Mouse (Mus musculus) lung, postnatal 4 days (tissue): ENCODE data around the gene Srsf3.
"Not testable (repeated sequence)": the region's sequence is repeated elsewhere in the genome, so short reads cannot be mapped to it uniquely, and the experiment has no call there.

Experiments used
- DNase-seq, 2 experiments: peaks; one replicate each; pipeline ENCODE4 v3.0.0; 2021

The Srsf3 gene

DNA sequence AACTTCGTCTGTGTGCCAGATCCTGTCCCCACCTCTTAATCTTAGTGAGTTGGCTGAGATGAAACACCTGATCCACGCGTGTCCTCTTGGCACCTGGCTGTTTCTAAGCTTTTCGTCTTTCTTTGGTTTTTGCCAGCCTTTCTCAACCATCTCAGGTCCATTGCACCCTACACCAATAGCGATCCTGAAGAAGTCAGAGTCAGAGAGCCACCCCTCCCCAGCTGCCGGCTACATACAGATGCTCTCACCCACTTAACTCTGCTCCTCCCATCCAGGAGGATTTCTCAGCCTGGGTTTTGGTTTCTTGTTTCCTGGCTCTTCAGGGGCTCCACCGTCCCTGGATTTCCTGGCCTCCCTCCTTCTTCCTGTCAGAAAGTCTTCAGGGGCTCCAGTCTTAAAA lies 13.0 kb upstream of the Srsf3 start:
- no peak for DNase-seq

DNA sequence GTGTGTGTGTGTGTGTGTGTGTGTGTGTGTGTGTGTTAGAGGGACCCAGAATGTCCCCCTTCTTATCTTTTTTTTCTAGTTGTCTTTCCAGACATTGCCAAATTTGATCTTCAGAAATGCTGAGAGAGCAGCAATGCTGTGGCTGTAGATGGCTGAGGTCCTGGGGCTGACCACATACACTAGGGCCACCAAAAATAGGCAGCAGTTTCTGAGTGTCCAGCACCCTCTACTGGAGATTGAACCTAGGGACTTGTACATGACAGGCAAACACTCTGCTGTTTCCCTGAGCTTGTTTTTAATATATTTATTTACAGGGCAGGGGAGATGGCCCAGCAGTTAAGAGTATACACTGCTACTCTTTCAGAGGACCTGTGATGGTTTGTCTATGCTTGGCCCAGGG lies 12.0 kb upstream of the Srsf3 start:
- DNase-seq = no peak

DNA sequence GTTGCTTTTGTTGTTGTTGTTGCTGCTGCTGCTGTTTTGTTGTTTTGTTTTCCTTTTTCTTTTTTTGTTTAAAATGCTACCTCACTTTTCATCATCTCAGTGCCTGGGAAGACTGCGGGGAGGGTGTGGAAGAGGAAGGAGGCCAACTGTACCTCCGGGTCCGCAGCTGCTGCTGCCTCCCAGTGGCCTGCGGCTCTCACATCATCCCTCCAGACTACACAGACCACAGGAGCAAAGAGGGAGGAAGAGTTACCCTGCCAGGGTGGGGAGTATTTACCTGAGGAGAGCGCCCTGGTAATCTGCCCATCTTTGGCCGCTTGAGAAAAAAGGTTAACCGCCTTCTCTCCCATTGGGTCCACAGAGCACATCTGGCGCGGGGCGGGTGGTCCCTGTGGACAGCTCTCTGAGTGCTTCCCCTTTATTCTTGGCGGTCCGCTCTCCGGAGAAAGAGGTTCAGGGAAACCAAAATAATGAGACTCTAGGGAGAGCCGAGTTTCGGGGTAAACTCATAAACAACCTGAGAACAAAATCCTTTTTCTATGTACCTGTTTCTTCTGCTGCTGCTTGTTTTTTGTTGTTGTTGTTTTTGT lies 10.1 kb upstream of the Srsf3 start:
- peak; percentile 48 to 49 for DNase-seq

DNA sequence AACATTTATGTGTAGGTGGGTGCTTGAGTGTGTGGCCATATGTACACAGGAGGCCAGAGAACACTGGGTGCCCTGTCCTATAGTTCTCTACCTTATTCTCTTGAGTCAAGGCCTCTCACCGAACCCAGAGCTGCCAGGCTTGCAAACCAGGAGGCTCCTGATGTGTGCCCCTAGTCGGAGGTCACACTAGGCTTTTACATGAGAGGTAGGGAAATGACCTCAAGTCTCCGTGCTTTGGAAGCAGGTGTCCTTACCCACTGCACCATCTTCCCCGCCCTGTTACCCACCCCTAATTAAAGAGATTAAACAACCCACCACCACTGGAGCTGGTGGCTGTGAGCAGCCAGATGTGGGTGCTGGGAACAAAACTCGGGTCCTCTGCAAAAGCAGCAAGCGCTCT lies 9.1 kb upstream of the Srsf3 start:
- no peak for DNase-seq

DNA sequence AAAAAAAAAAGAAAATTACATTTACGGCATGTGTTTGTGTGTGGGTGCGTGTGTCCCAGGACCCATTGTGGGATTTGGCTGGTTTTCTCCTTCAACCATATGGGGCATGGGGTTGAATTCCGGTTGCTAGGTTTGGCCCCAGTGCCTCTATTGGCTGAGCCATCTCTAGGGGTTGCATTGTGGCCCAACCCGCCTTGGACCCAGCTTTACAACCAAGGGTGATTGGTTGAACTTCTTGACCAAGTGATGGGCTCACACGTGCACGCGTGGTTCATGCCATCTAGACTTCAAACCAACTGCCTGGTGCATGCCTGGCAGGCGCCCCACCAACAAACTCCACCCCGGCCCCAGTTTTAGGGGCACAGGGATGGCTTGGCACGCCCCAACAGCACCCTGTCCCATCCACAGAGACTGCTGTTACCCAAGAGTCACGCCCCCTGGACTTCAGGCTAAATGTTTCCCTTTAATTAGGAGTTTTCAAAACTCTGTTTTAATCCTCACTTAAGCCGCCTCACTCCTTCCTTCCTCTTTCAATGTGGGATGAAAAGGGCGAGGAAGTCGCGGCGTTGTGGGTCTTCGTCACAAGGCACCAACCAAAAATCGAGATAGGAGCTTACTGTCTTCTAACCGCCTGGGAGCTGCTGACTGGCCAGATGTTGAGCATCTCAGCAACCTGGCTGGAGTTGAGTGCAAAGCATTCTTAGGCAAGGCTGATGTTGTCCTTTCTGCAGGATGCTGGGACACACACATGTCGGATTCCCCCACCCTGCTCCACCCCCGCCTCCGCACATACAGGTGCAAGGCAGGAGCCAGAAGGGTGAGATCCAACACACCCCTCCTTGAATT lies 8.2 kb upstream of the Srsf3 start:
- peak in 1 of 2 experiments; percentile 20 for DNase-seq

DNA sequence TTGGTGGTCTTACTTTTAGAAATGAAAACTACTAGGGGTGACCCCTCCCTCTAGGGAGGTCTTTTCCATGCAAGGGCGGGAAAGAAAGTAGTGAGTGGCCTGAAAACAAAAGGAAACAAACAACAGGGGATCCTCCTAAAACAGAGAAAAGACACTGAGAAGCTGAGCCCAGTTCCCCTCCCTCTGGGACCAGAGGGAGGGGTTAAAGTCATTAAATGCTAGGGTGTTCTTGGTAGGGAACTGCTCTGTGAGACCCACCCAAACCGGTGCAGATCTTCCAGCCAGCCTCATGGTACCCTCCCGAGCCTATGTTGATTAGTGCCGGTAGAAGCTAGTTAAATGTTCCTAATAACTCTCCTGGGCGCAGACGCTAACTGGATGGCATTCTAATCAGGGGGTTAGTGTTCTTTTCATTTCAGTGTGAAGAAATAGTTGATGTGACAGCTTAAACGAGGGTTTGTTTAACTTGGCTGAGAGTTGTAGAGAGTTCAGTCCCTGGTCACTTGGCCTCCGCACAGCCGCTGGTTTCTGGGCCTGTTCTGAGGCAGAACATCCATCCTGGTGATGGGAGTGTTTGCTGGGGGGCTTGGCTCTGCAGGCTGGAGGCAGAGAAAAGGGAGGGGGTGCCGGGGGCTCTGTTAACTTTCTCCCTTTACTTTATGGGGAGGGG lies 7.4 kb upstream of the Srsf3 start:
- DNase-seq = peak in 1 of 2 experiments; percentile 48

DNA sequence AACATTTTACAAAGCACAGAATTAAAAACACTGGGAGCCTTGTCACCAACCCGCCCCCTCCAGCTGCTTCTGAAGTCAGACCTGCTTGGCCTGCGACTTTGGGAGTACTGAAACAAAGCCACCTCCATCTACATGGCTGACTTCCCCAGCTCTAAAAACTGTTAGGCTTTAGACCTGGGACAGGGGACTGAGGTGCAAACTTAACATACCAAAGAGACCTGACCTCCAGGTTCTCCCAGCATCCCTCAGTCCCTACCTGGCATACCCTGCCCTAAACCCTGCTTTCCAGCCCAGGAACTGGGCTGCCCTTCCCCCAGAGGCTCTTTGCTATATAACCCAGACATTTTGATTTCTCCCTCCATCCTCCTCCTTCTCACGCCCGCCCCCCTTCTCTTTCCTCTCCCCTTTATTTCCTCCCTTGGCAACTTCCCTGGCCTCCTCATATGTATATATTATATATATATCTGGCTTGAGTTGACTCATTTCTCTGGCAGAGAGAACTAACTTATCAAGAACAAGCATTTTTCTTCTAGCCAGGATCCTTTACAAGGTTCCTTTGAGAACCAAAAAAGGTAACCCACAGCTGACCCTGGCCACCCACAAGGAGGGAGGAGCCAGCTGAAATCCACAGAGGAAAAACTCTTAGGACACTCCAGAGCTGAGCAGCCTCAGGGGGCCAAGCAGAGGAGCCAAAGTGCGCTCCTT lies 5.6 kb upstream of the Srsf3 start:
- peak in 1 of 2 experiments; percentile 20 for DNase-seq

DNA sequence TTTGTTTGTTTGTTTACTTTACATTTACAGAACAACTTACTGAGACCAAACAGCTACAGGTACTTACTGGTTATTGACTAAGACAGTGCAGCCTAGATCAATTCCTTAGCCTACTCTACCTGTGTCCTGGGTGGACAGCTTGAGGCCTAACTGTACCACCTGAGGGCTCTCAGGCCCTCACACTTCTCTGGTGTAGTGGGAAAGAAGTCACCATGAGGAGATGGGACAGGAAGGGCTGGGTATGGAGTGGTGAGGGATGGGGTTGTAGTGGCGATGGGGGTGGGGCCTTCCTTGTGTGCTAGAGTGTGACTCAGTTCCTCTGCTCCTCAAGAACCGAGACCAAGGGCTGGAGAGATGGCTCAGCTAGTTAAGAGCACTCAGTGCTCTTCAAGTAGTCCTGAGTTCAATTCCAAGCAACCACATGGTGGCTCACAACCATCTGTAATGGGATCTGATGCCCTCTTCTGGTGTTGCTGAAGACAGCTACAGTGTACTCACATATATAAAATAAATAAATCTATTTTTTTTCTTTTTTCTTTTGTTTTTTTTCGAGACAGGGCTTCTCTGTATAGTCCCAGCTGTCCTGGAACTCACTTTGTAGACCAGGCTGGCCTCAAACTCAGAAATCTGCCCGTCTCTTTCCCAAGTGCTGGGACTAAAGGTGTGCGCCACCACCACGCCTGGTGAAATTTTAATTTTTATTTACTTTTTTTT lies 1.9 kb upstream of the Srsf3 start:
- DNase-seq = peak in 1 of 2 experiments; percentile 20

DNA sequence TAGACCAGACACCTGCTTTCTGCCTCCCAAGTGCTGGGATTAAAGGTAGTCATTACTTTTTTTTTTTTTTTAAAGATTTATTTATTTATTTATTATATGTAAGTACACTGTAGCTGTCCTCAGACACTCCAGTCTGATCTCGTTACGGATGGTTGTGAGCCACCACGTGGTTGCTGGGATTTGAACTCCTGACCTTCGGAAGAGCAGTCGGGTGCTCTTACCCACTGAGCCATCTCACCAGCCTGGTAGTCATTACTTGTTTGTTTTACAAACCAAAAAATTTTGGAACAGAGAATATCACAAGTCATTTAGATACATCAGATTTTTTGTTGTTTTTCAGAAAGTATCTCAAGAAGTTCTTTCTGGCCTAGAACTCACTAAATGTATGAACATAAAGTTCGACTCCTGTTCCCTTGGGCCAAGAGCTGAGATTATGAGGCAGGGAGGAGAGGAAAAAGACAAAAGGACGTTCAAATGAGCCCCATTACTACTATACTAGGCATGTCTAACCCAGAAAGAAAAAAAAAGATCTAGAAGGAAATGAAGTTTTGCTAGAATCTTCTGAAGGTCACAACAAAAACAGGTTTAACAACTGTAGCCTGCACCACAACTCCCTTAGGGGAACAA lies 1.2 kb upstream of the Srsf3 start:
- peak in 1 of 2 experiments; percentile 3 for DNase-seq

DNA sequence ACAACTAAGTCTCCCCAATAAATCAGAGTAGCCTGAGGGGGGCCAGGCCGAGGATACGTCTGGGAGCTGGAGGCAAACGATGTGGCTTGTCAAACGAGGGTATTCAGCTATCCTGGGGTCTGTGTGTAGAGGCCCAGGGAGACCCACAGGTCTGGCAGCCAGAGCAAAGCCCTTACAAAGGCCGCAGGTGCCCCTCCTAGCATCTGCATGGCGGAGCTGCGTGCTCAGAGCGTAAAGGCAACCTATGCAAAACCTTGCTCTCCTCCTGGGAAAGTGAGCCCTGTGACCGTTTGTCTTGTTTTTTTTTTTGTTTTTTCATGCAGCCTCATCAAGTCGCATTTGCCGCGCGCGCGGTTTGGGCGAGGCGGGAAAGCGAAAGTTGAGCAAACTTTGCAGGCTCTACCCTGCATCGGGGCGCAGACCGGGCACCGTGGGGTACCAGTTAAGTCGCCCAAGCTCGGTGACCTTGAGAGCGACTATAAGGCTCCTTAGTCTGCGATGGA lies 606 bp upstream of the Srsf3 start:
- no peak for DNase-seq

DNA sequence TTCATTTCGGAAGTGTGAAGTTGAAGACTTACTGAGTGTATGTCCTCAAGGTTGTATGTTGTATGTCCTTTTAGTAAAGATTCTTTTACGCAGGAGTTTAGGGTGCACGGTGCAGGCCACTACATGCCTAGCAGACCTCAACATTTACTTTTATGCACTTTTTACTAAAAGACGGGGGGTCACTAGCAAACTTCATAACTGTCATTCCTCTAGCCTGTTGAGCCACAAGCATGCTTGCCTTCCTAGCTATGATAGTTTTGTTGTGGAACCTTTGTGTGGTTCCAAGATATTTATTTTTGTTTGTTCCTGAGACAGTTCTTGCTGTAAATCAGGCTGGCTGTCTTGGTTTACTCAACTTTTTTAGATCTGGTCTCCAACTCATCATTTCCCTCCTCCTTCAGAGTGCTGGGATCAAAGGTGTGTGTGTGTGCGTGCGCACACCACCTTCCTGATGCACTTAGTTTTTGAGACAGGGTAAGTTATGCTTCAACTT lies 1.2 kb downstream of the Srsf3 start:
- peak in 1 of 2 experiments; percentile 13 for DNase-seq

DNA sequence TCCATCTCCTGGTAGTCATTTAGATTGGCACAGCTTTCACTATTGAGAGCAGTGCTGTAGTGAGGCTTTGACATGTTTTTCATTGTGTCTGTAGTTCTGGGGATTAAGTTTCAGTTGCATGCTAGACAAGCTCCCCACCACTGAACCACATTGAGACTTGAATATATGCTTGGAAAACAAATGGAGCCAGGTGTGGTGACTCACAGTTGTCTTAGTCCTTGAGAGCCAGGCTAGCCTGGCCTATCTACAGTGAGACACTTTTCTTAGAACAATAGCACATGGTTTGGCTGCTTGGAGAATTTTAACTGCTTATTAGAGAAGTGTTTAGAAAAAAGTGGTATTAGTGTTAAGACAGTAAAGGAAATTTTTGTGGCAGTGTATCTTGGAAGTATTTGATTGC lies 1.8 kb downstream of the Srsf3 start:
- peak in 1 of 2 experiments; percentile 8 for DNase-seq

DNA sequence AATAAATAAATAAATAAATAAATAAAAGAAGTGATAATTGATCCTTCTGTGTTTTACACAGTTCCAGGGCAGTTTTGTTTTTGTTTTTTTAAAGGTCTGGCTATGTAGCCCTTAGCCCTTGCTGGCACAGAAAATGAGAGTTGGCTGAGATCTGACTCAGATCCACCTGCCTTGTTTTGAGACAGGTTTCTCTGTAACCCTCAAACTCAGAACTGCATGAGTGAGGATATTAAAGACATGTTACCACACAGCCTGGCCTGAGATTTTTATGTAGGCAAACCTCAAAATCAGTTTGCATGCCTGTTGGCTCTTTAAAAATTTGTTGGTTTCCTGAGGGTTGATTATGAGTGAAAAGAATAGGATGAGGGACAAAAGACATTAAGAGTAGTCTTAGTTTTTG lies 3.1 kb downstream of the Srsf3 start:
- DNase-seq = no peak

DNA sequence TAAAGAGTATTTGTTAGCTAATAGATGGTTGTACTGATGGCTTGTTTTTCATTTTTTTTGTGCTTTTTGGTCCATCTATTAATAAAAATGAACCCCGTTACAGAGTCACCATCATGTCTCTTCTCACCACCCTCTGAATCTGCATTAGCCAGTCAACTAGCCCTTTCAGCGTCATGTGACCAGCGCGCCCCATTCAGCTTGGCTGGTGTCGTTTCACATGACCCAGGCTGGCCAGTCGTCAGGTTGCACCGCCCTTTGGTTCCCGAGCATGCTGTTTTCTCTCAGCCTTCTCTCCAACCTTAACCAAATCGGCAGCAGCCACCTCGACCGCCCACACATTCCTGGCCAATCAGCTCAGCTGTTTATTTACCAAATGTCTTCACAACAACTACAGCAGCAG lies 6.9 kb downstream of the Srsf3 start:
- no peak for DNase-seq

DNA sequence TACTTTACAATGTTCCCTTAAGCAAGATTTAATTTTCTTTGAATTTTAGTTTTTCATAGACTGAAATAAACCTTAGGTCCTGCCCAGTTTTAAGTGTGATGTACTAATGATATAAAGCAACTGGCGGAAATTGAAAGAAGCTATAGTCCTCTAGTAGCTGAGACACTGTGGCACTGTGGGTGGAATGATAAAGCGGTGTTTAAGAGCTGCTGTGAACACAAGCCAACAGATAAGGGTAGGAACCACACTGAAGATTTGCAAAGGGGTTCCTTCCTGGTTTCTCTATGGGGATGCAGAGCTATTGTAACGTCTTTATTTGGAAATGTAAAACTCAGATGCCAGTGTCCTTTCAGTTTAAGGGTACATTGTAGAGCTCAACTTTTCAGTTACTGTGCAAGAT lies 9.2 kb downstream of the Srsf3 start:
- not testable (repeated sequence) for DNase-seq

DNA sequence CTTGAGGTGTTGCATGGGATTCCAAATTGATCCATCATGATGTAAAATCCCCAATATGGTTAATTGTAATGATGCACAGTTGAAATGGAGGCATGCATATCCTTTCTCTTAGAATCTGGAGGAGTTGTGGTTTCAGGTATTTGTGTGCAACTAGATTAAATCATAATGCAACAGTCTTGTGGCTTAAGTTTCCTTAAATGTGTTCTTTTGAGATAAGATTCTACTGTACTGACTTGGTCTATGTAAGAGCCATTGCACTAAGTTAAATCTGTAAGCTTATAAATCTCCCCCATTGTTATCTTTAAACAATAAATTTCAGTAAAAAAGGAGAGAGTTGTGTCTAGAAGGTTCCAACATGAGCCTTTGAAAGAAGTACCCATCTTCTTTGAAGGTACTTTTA lies 10.1 kb downstream of the Srsf3 start:
- DNase-seq = no peak

DNA sequence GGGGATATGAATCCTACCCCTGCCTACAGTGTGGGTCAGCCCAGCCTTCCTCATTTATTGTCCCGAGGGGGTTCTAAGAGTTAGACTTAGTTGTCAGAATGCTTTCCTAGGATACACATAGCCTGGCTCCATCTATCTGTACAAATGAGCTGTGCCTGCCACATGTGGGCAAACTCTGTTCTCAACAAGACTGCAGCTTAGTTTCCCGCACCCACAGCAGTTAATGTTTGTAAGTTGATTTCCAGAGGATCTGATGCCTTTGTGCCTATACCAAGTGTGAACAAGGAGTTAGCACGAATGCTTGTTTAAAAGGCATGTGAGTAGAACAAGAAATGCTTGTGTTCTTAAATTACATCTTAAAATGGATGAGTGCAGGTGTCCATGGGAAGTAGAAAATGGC lies 11.2 kb downstream of the Srsf3 start:
- DNase-seq = peak in 1 of 2 experiments; percentile 8

DNA sequence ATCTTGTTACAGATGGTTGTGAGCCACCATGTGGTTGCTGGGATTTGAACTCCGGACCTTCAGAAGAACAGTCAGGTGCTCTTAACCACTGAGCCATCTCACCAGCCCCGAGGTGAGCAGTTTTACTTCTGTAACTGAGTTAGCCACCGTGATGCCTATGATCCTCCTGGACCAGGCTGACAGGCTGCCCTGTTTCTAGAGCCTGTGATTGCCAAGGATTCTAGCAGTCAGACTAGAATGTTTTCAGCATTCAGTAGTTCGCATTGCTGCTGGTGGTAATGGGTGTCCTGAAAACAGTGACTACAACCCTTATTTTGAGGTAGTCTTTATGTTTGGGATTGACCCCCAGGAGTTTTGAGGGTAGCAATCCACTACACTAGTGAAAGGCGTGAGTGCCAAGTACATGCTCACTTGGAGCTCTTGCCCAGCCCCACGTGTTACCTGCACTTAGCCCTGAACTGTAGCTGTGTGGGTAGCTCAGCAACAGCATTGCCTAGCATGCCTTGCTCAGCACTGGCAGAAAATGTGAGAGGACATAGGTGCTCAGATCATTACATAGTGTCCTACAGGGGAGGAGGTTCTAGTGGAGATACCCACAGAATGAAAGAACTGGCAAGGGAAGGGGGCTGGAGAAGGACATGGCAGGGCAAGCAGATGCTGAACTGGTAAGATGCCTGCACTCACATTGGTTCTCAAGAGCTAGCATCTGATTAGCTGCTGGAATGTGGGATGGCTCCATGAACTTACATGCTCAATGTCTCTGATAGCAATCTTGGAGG lies 11.9 kb downstream of the Srsf3 start:
- DNase-seq = peak in 1 of 2 experiments; percentile 13

DNA sequence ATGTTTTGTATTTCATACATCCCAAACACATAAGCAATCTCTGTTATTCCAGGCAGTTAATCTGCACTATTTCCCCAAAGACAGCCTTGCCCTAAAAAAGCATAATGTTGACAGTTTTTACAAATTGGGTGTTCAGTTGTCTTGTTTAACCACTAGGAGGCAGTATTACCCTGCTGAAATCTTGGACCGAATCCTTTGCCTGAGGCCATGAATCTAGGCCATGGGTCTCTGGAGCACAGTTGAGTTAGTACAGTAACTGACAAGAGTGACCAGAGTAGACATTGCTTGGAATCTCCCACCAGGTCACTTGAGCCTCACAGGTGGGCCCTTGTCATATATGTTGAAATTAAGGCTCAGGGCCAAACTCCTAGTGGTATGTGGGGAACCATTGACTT lies 12.5 kb downstream of the Srsf3 start:
- peak in 1 of 2 experiments; percentile 7 for DNase-seq

DNA sequence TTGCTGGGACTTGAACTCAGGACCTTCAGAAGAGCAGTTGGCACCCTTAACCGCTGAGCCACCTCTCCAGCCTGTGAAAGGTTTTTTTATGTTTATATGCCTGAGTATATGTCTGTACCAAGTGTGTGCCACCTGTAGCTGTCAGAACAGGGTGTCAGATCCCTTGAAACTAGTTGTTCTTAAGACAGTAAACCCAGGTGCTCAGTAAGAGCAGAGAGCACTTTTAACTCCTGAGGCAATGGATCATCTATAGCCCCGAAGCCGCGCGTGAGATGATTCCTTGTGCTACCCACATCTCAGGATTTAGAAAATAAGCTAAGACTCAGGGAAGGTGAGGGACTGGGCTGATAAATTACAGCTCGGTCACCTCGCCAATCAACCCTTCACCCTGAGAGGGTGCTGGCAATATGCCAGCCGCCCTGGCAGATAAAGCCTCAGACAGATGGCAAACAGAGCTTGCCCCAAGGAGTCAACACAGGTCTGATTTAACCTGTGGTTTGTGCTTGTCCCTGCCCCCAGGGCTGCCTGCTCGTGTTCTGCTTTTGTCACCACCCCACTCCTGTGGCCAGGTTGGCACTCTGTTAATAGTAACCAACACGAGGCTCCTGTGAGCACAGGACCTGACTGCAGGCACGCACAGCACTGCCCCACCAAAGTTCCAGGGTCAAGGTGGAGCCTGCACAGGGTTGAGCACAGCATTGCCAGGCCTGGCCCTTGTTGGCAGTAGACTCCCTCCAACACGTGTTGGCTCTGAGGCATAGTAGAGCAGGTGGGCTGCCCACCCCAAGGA lies 13.5 kb downstream of the Srsf3 start:
- DNase-seq = peak; percentile 76 to 87
